Mouse (Mus musculus) ovary, adult 2 months (tissue): ENCODE data around the gene Crtac1. TPM values are rescaled to one million over a fixed set of nuclear protein-coding genes. Genes with fewer than 3 reads are reported as not detected.

ENCODE experiments used
- polyA plus RNA-seq: library from polyadenylated mRNA; depleted of rRNA; stranded (reverse); fragments of >200 nt; gene quantifications from 2 replicates; pipeline ENCODE4 v1.2.3, GENCODE M21; 2012; rRNA removed

The Crtac1 gene
- polyA plus RNA-seq: 4.2 and 4.4 TPM in 2 replicates

GRCm38 (mm10) chr19:42431485-42432190, at the start of gene Crtac1:
Gene Crtac1 (minus strand): TSS chr19:42431783.

GRCm38 (mm10) chr19:42247519-42247918, 184.1 kb downstream of the Crtac1 start, which contains the start of gene Golga7b:
Gene Golga7b (plus strand): TSS chr19:42247574.

Other genes starting within 250 kb of the Crtac1 start
- 2.8 and 3.0 TPM in 2 replicates for gene Sfrp5, start 229.5 kb downstream of the Crtac1 start, polyA plus RNA-seq
- gene Golga7b, start 184.2 kb downstream of the Crtac1 start, polyA plus RNA-seq: 0.14 TPM in 2 replicates
- gene R3hcc1l, start 87.0 kb upstream of the Crtac1 start, polyA plus RNA-seq: 4.4 and 4.9 TPM in 2 replicates
- 1.8 and 2.3 TPM in 2 replicates for gene Loxl4, start 181.0 kb upstream of the Crtac1 start, polyA plus RNA-seq